Mouse (Mus musculus) olfactory bulb, adult 2 months (tissue): Measurements from ENCODE around the gene Pdcd1.

Experiments used
- CTCF ChIP-seq: fragments of 200-500 bp; IDR thresholded peaks from 2 replicates; pipeline ENCODE4 v1.5.1; 2012; ENCODE audit warnings: low read depth, mild to moderate bottlenecking, low read length, moderate library complexity; ENCODE audit not compliant: insufficient read depth
- POLR2A ChIP-seq: fragments of 200-500 bp; IDR thresholded peaks from 2 replicates; pipeline ENCODE4 v1.6.1; 2012; ENCODE audit warnings: mild to moderate bottlenecking, low read depth, low read length, moderate library complexity; ENCODE audit not compliant: insufficient read depth

DNA sequence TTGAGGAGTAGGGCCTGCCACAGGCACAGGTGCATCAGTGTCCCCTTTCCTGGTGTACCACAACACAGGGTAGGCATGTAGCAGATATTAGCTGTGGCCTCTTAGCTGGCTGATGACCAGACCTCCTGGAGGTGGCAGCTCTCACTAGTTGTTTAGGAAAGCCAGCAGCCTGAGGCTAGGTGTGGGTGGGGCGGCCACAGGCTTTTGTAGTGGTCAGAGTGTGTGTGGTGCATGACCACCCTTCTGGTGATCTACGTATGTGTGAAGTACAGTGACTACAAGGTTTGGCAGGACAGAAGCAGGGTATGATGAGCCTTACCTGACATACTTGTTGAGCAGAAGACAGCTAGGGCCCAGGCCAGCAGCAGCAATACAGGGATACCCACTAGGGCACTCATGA is 12.0 kb downstream of the Pdcd1 start:
- TF ChIP-seq POLR2A (no peak), CTCF (no peak)
